Mouse (Mus musculus) left cerebral cortex, adult 18-20 months (tissue): ENCODE data around the gene Tbkbp1. TPM values are rescaled to one million over a fixed set of nuclear protein-coding genes. Genes with fewer than 3 reads are reported as not detected.

ENCODE experiments used
- microRNA-seq, 2 experiments: library from miRNA; unstranded; fragments of <30 nt; microRNA quantifications; one replicate each; pipeline ENCODE4 v1.2.0; 2021
- total RNA-seq, 2 experiments: library from RNA; stranded (reverse); gene quantifications; 2 replicates each; pipeline ENCODE4 v1.2.3; 2021

Gene Tbkbp1
- total RNA-seq, 2 experiments from 2014 or later, result 54.8 to 58.4 TPM

Small RNAs within 50 kb of the gene (microRNA-seq; reads per million reads assigned to microRNA genes)
- gene Mir7235, result 0.42 to 1.7 reads per million in 2 experiments

Other genes with a start within 250 kb of the Tbkbp1 start
- 10 to 100 TPM; 27.5 to 31.8 TPM for gene Cdk5rap3, start 235.0 kb downstream of the Tbkbp1 start, total RNA-seq
- gene Prr15l, start 223.4 kb downstream of the Tbkbp1 start, total RNA-seq, result not detected
- 10 to 100 TPM; 41.9 TPM for gene Pnpo, start 207.5 kb downstream of the Tbkbp1 start, total RNA-seq
- 10 to 100 TPM; 11.4 to 11.9 TPM for gene Sp2, start 168.5 kb downstream of the Tbkbp1 start, total RNA-seq
- gene Sp6, start 138.1 kb downstream of the Tbkbp1 start, total RNA-seq, result 1 to 10 TPM; 1.4 to 2.0 TPM
- 1 to 10 TPM; 4.2 to 4.6 TPM for gene Scrn2, start 121.6 kb downstream of the Tbkbp1 start, total RNA-seq
- gene Lrrc46, start 110.1 kb downstream of the Tbkbp1 start, total RNA-seq, result under 1 TPM; 0.33 to 0.37 TPM
- 10 to 100 TPM; 67.4 to 70.6 TPM for gene Mrpl10, start 109.9 kb downstream of the Tbkbp1 start, total RNA-seq
- gene Osbpl7, start 100.9 kb downstream of the Tbkbp1 start, total RNA-seq, result 10 to 100 TPM; 12.9 to 13.2 TPM
- gene Tbx21, start 36.2 kb downstream of the Tbkbp1 start, total RNA-seq, result under 1 TPM in 1 of 2 experiments, not detected in 1; 0.21 TPM
- gene Kpnb1, start 36.4 kb upstream of the Tbkbp1 start, total RNA-seq, result 100 to 1,000 TPM; 118 to 121 TPM
- gene Npepps, start 129.1 kb upstream of the Tbkbp1 start, total RNA-seq, result 100 to 1,000 TPM; 136 to 140 TPM
- 10 to 100 TPM; 27.7 to 30.7 TPM for gene Mrpl45, start 164.2 kb upstream of the Tbkbp1 start, total RNA-seq
- gene Gpr179, start 200.6 kb upstream of the Tbkbp1 start, total RNA-seq, result under 1 TPM; 0.09 to 0.12 TPM
- 10 to 100 TPM; 80.9 to 92.7 TPM for gene Socs7, start 211.1 kb upstream of the Tbkbp1 start, total RNA-seq